Mouse (Mus musculus) liver, postnatal 0 days (tissue): ENCODE measurements around the gene Rab3gap1. TPM values are rescaled to one million over a fixed set of nuclear protein-coding genes. Genes with fewer than 3 reads are reported as not detected.

ENCODE experiments used
- ATAC-seq: fragments of 200-750 bp; cut with Nextera tagmentation; 2 replicates; pipeline ENCODE4 v1.8.0; 2017; ENCODE audit warnings: mild to moderate bottlenecking, moderate library complexity
- DNase-seq: peaks from one replicate; pipeline ENCODE4 v3.0.0-alpha.2; 2016
- H3K27ac ChIP-seq: fragments of 300-500 bp; sonication (generic); 2 replicates; pipeline ENCODE4 v1.5.1; 2014; ENCODE audit warnings: antibody characterized with exemption, moderate library complexity, mild to moderate bottlenecking, low read depth
- H3K27me3 ChIP-seq: fragments of 300-500 bp; sonication (generic); 2 replicates; pipeline ENCODE4 v1.6.1; 2014; ENCODE audit warnings: low read length, control low read depth, mixed read lengths; ENCODE audit not compliant: insufficient read depth
- H3K36me3 ChIP-seq: fragments of 300-500 bp; sonication (generic); replicated peaks from 2 replicates; pipeline ENCODE4 v1.6.1; 2014; ENCODE audit warnings: mild to moderate bottlenecking, control low read depth, low read length, moderate library complexity, mixed read lengths; ENCODE audit not compliant: insufficient read depth
- H3K4me1 ChIP-seq: fragments of 300-500 bp; sonication (generic); 2 replicates; pipeline ENCODE4 v1.6.1; 2014; ENCODE audit warnings: antibody characterized with exemption, mild to moderate bottlenecking, control low read depth; ENCODE audit not compliant: insufficient read depth
- H3K4me2 ChIP-seq: fragments of 300-500 bp; sonication (generic); 2 replicates; pipeline ENCODE4 v1.6.1; 2014; ENCODE audit warnings: low read depth, mild to moderate bottlenecking, low read length, moderate library complexity, mixed read lengths
- H3K4me3 ChIP-seq: fragments of 300-500 bp; sonication (generic); 2 replicates; pipeline ENCODE4 v1.5.1; 2014; ENCODE audit warnings: low read depth, low read length
- H3K9ac ChIP-seq: fragments of 300-500 bp; sonication (generic); replicated peaks from 2 replicates; pipeline ENCODE4 v1.6.1; 2014; ENCODE audit warnings: mild to moderate bottlenecking, moderate library complexity
- H3K9me3 ChIP-seq: fragments of 300-500 bp; sonication (generic); 2 replicates; pipeline ENCODE4 v1.6.1; 2016; ENCODE audit warnings: mild to moderate bottlenecking, control low read depth, low read length, mixed read lengths
- CTCF ChIP-seq: sonication (generic); IDR thresholded peaks from 2 replicates; pipeline ENCODE4 v1.5.1; 2016; ENCODE audit warnings: antibody characterized with exemption, low read depth
- EP300 ChIP-seq: IDR thresholded peaks from 2 replicates; pipeline ENCODE4 v1.6.1; 2016; ENCODE audit warnings: antibody characterized with exemption, low read depth, mild to moderate bottlenecking
- WGBS: fragments of 180-500 bp; shearing (Covaris S2); extraction: QIAGEN DNeasy Blood & Tissue Kit; methylation state at CpG from one replicate; pipeline ENCODE4 v1.1.7; 2014; ENCODE audit not compliant: insufficient replicate concordance; 5-methylcytosine and 5-hydroxymethylcytosine counted together
- polyA plus RNA-seq: library from polyadenylated mRNA; unstranded; fragments of >200 nt; fragmentation: Nextera tagmentation; extraction: Ambion mirVana; gene quantifications from 2 replicates; pipeline ENCODE4 v1.2.1, GENCODE M21; 2015

The Rab3gap1 gene
- polyA plus RNA-seq, 1 experiment from 2014 or later, result 8.9 TPM

DNA sequence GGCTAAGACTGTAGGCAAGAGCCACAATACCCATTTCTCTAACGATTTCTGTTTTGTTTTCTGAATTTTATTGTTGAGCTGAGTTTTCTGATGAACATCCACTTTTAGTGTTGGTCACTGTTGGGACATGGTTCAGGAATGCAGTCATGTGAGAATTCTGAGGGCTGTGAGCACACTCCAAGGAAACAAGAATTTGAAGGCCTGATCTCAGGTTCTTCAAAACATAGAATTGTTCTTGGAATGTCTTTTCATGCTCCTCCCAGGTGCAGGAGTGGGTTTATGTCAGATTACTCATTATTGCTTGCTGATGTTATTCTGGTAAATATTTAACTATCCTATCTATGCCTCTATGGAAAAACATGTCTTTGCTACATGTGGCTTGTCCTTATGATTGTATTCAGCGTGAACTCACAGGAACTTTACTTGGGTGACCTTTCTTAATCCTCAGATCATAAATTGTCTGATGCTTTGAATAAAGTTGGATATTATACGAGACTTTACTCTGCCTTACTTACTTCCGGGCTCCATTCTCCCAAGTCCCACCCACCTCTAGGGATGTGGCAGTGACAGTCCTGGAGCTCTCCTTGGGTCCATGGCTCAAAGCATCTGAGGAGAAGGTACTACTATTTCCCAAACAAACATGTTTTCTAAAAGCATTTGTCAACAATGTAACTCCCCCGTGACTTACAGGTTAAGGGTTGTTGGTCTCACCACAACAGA is 114.9 kb downstream of the Rab3gap1 start:
- H3K4me2 ChIP-seq, result no peak overlapping the region
- WGBS, result 75% methylated on average over 5 of the region's 5 CpGs
- H3K9me3 ChIP-seq, result no peaks in the 10 kb centered on the region
- no peaks in the 10 kb centered on the region for H3K27me3 ChIP-seq
- no peaks in the 10 kb centered on the region for H3K36me3 ChIP-seq
- no peak overlapping the region for H3K4me3 ChIP-seq
- ATAC-seq (peak; percentile 31; the same call in 1 of the 2 replicates), DNase-seq (no peak)
- H3K9ac ChIP-seq, result no peak overlapping the region
- no peak for TF ChIP-seq CTCF
- TF ChIP-seq EP300, result no peak
- no peak overlapping the region for H3K27ac ChIP-seq
- H3K4me1 ChIP-seq, result no peaks in the 10 kb centered on the region

DNA sequence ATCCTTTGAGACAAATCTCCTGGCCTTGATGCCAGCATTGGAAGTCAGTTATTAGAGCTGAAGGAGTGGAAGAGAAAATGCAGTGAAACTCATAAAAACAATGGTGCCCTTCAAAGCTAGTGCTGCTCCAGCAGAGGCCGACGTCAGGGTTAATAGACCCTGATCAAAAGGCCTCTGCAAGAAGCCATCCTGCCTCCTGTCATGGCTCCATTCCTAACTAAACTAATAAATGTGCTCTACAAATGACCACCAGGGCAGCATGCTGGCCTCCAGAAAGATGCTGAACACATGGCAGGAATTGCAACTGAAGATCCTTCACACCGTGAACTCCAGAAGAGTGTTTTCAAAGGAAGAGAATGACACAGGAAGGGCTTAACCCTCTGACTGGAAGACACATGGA is 116.8 kb downstream of the Rab3gap1 start:
- Histone ChIP-seq H3K36me3 (no peaks in the 10 kb centered on the region), H3K9me3 (no peaks in the 10 kb centered on the region), H3K27ac (no peak overlapping the region), H3K9ac (no peak overlapping the region), H3K27me3 (no peaks in the 10 kb centered on the region), H3K4me1 (peaks cover 7% of the 10 kb centered on the region), H3K4me3 (no peak overlapping the region), H3K4me2 (no peak overlapping the region)
- 79% methylated on average over 3 of the region's 3 CpGs for WGBS
- DNase-seq (no peak), ATAC-seq (no peak)
- TF ChIP-seq CTCF (no peak), EP300 (no peak)

DNA sequence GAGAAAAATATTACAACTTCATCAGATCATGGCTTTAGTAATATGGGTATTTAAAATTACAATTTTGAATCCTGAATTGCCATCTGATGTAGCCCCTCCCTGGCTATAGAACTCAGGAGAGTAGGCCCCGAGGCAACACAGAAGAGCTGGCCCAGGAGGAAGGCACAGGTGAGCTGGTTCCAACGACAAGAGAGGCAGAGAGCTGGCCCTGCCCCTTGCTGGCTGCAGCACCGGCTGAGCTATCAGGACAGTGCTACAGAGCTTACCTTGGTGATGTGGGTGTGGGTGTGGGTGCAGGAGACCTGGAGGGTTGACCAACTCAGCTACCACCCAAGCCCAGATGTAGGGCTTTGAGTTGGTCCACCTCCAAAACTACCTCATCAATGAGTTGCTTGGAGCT is 119.7 kb downstream of the Rab3gap1 start:
- 80% methylated on average over 3 of the region's 3 CpGs for WGBS
- Histone ChIP-seq H3K4me3 (no peak overlapping the region), H3K9me3 (no peaks in the 10 kb centered on the region), H3K4me1 (peaks cover 9% of the 10 kb centered on the region), H3K9ac (no peak overlapping the region), H3K36me3 (no peaks in the 10 kb centered on the region), H3K27ac (no peak overlapping the region), H3K4me2 (no peak overlapping the region), H3K27me3 (no peaks in the 10 kb centered on the region)
- TF ChIP-seq EP300 (no peak), CTCF (no peak)
- ATAC-seq (no peak), DNase-seq (no peak)

DNA sequence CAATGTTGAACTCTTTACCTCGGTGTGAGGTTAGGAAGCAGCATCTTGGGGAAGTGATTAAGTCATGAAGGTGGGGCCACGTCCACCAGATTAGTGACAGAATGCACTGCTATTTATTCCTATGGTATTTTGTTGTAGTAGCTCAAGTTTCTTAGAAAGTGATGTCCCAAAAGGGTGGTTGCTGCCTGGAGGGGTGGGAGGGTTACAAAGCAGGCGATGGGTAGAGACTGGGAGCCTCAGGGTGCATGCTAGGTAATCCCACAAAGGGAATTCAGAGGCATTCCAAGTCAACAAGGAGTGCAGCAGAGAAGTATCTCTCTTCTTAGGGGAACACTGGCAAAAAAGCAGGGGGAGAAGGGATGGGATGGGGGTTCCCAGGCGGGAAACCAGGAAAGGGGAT is 120.8 kb downstream of the Rab3gap1 start:
- Histone ChIP-seq H3K9me3 (no peaks in the 10 kb centered on the region), H3K9ac (no peak overlapping the region), H3K4me1 (peaks cover 9% of the 10 kb centered on the region), H3K36me3 (no peaks in the 10 kb centered on the region), H3K27me3 (no peaks in the 10 kb centered on the region), H3K4me3 (no peak overlapping the region), H3K4me2 (no peak overlapping the region), H3K27ac (peak overlapping the region; percentile 56; the same call in 1 of the 2 replicates)
- DNase-seq, result no peak
- TF ChIP-seq CTCF, result no peak
- TF ChIP-seq EP300, result no peak
- ATAC-seq, result no peak
- WGBS, result 68% methylated on average over 4 of the region's 4 CpGs

DNA sequence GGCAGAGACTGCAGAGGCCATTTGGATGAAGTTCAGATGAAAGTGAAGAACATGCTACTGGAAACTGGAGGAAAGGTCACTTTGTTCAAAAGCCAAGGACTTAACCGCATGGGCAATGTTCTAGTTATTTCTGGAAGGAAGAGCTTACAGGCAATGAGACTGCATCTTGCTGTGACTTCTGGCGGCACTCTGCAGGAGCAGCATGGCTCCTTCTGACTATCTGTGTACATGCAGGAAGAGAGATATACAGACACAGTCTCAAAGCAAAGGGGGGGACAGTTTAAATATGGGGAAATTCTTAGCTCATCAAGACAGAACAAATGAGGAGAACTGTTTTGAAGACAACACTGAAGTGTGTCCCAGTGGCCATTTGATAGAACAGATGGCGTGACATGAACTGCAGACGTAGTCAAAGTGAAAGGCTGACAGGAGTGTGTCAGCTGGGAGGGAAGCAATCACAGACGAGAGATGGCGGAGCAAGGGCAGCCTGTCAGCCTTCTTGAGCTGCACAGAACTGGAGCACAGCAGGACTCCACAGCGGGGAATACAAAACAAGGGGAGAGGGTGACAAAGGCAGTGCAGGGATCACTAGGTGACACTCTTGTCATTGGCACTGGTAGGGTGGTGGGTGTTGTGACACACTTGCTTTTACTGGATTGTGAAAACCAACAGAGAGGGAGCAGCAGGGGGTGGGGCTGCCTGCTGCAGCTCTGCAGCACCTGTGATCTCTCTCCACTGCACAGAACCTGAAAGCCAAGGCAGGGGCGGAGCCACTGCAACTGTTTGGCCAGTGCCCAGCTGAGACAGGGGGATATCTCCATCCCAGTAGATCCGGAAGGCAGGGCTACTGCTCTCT is 121.5 kb downstream of the Rab3gap1 start:
- peak; percentile 59 for TF ChIP-seq CTCF
- no peak for TF ChIP-seq EP300
- H3K4me2 ChIP-seq, result 0 out of 2 replicates have a peak overlapping the region, but pooled peaks have one; percentile 2
- H3K4me3 ChIP-seq, result no peak overlapping the region
- no peaks in the 10 kb centered on the region for H3K36me3 ChIP-seq
- no peaks in the 10 kb centered on the region for H3K9me3 ChIP-seq
- H3K27ac ChIP-seq, result peak overlapping the region; percentile 56; the same call in 1 of the 2 replicates
- H3K4me1 ChIP-seq, result peaks cover 9% of the 10 kb centered on the region
- no peak overlapping the region for H3K9ac ChIP-seq
- H3K27me3 ChIP-seq, result no peaks in the 10 kb centered on the region
- DNase-seq (peak; percentile 59), ATAC-seq (peak; percentile 96)
- 67% methylated on average over 9 of the region's 9 CpGs for WGBS

Other genes starting within 250 kb of the Rab3gap1 start
- gene Tmem163, start 189.2 kb upstream of the Rab3gap1 start, polyA plus RNA-seq, result 0.65 and 0.98 TPM in 2 replicates
- 2.5 and 3.2 TPM in 2 replicates for gene Acmsd, start 139.4 kb upstream of the Rab3gap1 start, polyA plus RNA-seq
- 13.0 and 15.8 TPM in 2 replicates for gene Ccnt2, start 94.6 kb upstream of the Rab3gap1 start, polyA plus RNA-seq
- gene Map3k19, start 13.7 kb upstream of the Rab3gap1 start, polyA plus RNA-seq, result not detected in 2 replicates
- 1.2 and 1.3 TPM in 2 replicates for gene Zranb3, start 234.3 kb downstream of the Rab3gap1 start, polyA plus RNA-seq
- 21.7 and 22.6 TPM in 2 replicates for gene R3hdm1, start 234.5 kb downstream of the Rab3gap1 start, polyA plus RNA-seq